Mouse (Mus musculus): ENCODE data around the gene Mrpl47. TPM values are rescaled to one million over a fixed set of nuclear protein-coding genes. Genes with fewer than 3 reads are reported as not detected.
"Not testable (repeated sequence)": the region's sequence is repeated elsewhere in the genome, so short reads cannot be mapped to it uniquely, and the experiment has no call there.

Mrpl47 gene
- polyA plus RNA-seq, 1 experiment from 2014 or later, result 30.2 TPM

GRCm38 (mm10) chr3:32736244-32737171, 897 bp downstream of the Mrpl47 start, which contains the start of gene Ndufb5:
Gene Ndufb5, plus strand, starts transcription at chr3:32736990.
- Histone ChIP-seq H3K27ac (peak within 1 kb of the TSS; percentile 70; the same call in 1 of the 2 replicates), H3K9me3 (no peaks in the 10 kb centered on the region), H3K4me2 (replicated peaks) (peak within 1 kb of the TSS; percentile 74), H3K36me3 (peaks cover 37% of the 10 kb centered on the region), H3K4me3 (peak within 1 kb of the TSS; percentile 90), H3K9ac (peak within 1 kb of the TSS; percentile 90), H3K4me1 (peaks cover 19% of the 10 kb centered on the region), H3K27me3 (no peaks in the 10 kb centered on the region)
- WGBS, result under 1% methylated on average over 62 of the region's 62 CpGs
- peak; percentile 98 for ATAC-seq (ENCODE audit: low FRiP score, low read depth)

- Histone ChIP-seq H3K27me3 (no peaks in the 10 kb centered on the region), H3K4me2 (replicated peaks) (no peak overlapping the region), H3K36me3 (peaks cover 85% of the 10 kb centered on the region), H3K4me3 (no peak overlapping the region), H3K9me3 (no peaks in the 10 kb centered on the region), H3K9ac (no peak overlapping the region), H3K27ac (no peak overlapping the region), H3K4me1 (no peaks in the 10 kb centered on the region)
- no peak for ATAC-seq (ENCODE audit: low FRiP score, low read depth)
- WGBS, result 83% methylated on average over 4 of the region's 4 CpGs
These were observed 9.5 kb downstream of the Mrpl47 start for GRCm38 (mm10) chr3:32727861-32728260.

GRCm38 (mm10) chr3:32725951-32726350, 11.5 kb downstream of the Mrpl47 start:
- no peak for ATAC-seq (ENCODE audit: low FRiP score, low read depth)
- no peak overlapping the region for H3K27ac ChIP-seq
- WGBS, result 86% methylated on average over 5 of the region's 5 CpGs
- H3K4me3 ChIP-seq, result no peak overlapping the region
- H3K4me1 ChIP-seq, result no peaks in the 10 kb centered on the region
- H3K9ac ChIP-seq, result no peak overlapping the region
- peaks cover 85% of the 10 kb centered on the region for H3K36me3 ChIP-seq
- H3K27me3 ChIP-seq, result no peaks in the 10 kb centered on the region
- no peak overlapping the region for H3K4me2 ChIP-seq (replicated peaks)
- H3K9me3 ChIP-seq, result no peaks in the 10 kb centered on the region

- no peak for ATAC-seq (ENCODE audit: low FRiP score, low read depth)
- no peak overlapping the region for H3K27ac ChIP-seq
- no peaks in the 10 kb centered on the region for H3K4me1 ChIP-seq
- no peaks in the 10 kb centered on the region for H3K27me3 ChIP-seq
- peaks cover 86% of the 10 kb centered on the region for H3K36me3 ChIP-seq
- no peaks in the 10 kb centered on the region for H3K9me3 ChIP-seq
- no peak overlapping the region for H3K4me2 ChIP-seq (replicated peaks)
- H3K4me3 ChIP-seq, result no peak overlapping the region
- H3K9ac ChIP-seq, result no peak overlapping the region
- WGBS, result 93% methylated on average over 7 of the region's 7 CpGs
These were observed 13.2 kb downstream of the Mrpl47 start for GRCm38 (mm10) chr3:32724191-32724590.

GRCm38 (mm10) chr3:32718271-32718670, 19.1 kb downstream of the Mrpl47 start:
- WGBS, result 89% methylated on average over 5 of the region's 5 CpGs
- no peaks in the 10 kb centered on the region for H3K4me1 ChIP-seq
- no peaks in the 10 kb centered on the region for H3K9me3 ChIP-seq
- no peak overlapping the region for H3K27ac ChIP-seq
- no peak for ATAC-seq (ENCODE audit: low FRiP score, low read depth)
- H3K27me3 ChIP-seq, result no peaks in the 10 kb centered on the region
- H3K4me3 ChIP-seq, result no peak overlapping the region
- peaks cover 93% of the 10 kb centered on the region for H3K36me3 ChIP-seq
- no peak overlapping the region for H3K4me2 ChIP-seq (replicated peaks)
- no peak overlapping the region for H3K9ac ChIP-seq

- peaks cover 93% of the 10 kb centered on the region for H3K36me3 ChIP-seq
- not testable (repeated sequence) for H3K27ac ChIP-seq; H3K9ac ChIP-seq; H3K4me2 ChIP-seq (replicated peaks); H3K27me3 ChIP-seq; ATAC-seq (ENCODE audit: low FRiP score, low read depth); H3K4me3 ChIP-seq; H3K4me1 ChIP-seq; H3K9me3 ChIP-seq
- 94% methylated on average over 6 of the region's 6 CpGs for WGBS
These were observed 20.0 kb downstream of the Mrpl47 start for GRCm38 (mm10) chr3:32717403-32717802.

GRCm38 (mm10) chr3:32713711-32714110, 23.7 kb downstream of the Mrpl47 start:
- H3K27ac ChIP-seq, result no peak overlapping the region
- H3K4me2 ChIP-seq (replicated peaks), result no peak overlapping the region
- H3K27me3 ChIP-seq, result no peaks in the 10 kb centered on the region
- H3K9ac ChIP-seq, result no peak overlapping the region
- no peak overlapping the region for H3K4me3 ChIP-seq
- ATAC-seq (ENCODE audit: low FRiP score, low read depth), result no peak
- peaks cover 10% of the 10 kb centered on the region for H3K4me1 ChIP-seq
- peaks cover 68% of the 10 kb centered on the region for H3K36me3 ChIP-seq
- 92% methylated on average over 3 of the region's 3 CpGs for WGBS
- H3K9me3 ChIP-seq, result no peaks in the 10 kb centered on the region

- Histone ChIP-seq H3K9ac (peak overlapping the region; percentile 96), H3K27me3 (no peaks in the 10 kb centered on the region), H3K36me3 (peaks cover 28% of the 10 kb centered on the region), H3K9me3 (no peaks in the 10 kb centered on the region; the same call in 1 of the 2 replicates), H3K4me1 (peaks cover 10% of the 10 kb centered on the region), H3K27ac (peak overlapping the region; percentile 79), H3K4me3 (peak overlapping the region; percentile 98), H3K4me2 (replicated peaks) (peak overlapping the region; percentile 80)
- WGBS, result 7% methylated on average over 9 of the region's 9 CpGs
- ATAC-seq (ENCODE audit: low FRiP score, low read depth), result no peak
These were observed 28.0 kb downstream of the Mrpl47 start for GRCm38 (mm10) chr3:32709388-32709787.

GRCm38 (mm10) chr3:32708368-32709231, 28.8 kb downstream of the Mrpl47 start:
- Histone ChIP-seq H3K4me3 (peak overlapping the region; percentile 98), H3K27me3 (no peaks in the 10 kb centered on the region), H3K27ac (peak overlapping the region; percentile 79), H3K4me2 (replicated peaks) (peak overlapping the region; percentile 80), H3K4me1 (peaks cover 10% of the 10 kb centered on the region), H3K36me3 (peaks cover 20% of the 10 kb centered on the region), H3K9me3 (no peaks in the 10 kb centered on the region; the same call in 1 of the 2 replicates), H3K9ac (peak overlapping the region; percentile 96)
- WGBS, result under 1% methylated on average over 90 of the region's 90 CpGs
- peak; percentile 100 for ATAC-seq (ENCODE audit: low FRiP score, low read depth)

GRCm38 (mm10) chr3:32708052-32708367, 29.4 kb downstream of the Mrpl47 start:
- Histone ChIP-seq H3K4me3 (peak overlapping the region; percentile 98), H3K27me3 (no peaks in the 10 kb centered on the region), H3K9ac (no peak overlapping the region), H3K27ac (no peak overlapping the region), H3K4me1 (peaks cover 10% of the 10 kb centered on the region), H3K36me3 (peaks cover 14% of the 10 kb centered on the region), H3K9me3 (no peaks in the 10 kb centered on the region; the same call in 1 of the 2 replicates), H3K4me2 (replicated peaks) (peak overlapping the region; percentile 50)
- WGBS, result 4% methylated on average over 4 of the region's 4 CpGs
- ATAC-seq (ENCODE audit: low FRiP score, low read depth), result no peak

GRCm38 (mm10) chr3:32705647-32706348, 31.6 kb downstream of the Mrpl47 start, which contains the start of gene Actl6a:
Gene Actl6a, plus strand, starts transcription at chr3:32706298.
- not testable (repeated sequence) for H3K4me1 ChIP-seq; H3K36me3 ChIP-seq; H3K27ac ChIP-seq; H3K9me3 ChIP-seq; H3K27me3 ChIP-seq; H3K4me2 ChIP-seq (replicated peaks); H3K9ac ChIP-seq; ATAC-seq (ENCODE audit: low FRiP score, low read depth); H3K4me3 ChIP-seq
- WGBS, result 85% methylated on average over 9 of the region's 9 CpGs

Data from limb, embryonic 13.5 days (tissue).